Mouse (Mus musculus) ES-Bruce4 (cell line): ENCODE results near the gene 6030468B19Rik.

Experiments used
- CTCF ChIP-seq: IDR thresholded peaks from one replicate; pipeline ENCODE4 v1.8.1; 2011; ENCODE audit warnings: low read depth, low read length
- POLR2A ChIP-seq: IDR thresholded peaks from one replicate; pipeline ENCODE4 v1.8.1; 2011; ENCODE audit warnings: low read length; ENCODE audit not compliant: insufficient read depth

- no peak for TF ChIP-seq CTCF
- TF ChIP-seq POLR2A, result no peak
These were observed 691 bp downstream of the 6030468B19Rik start for GRCm38 (mm10) chr11:117798160-117798541.
